Mouse (Mus musculus) neutrophil, adult 83 days (primary cell): ENCODE data around the gene Oosp2. TPM values are rescaled to one million over a fixed set of nuclear protein-coding genes. Genes with fewer than 3 reads are reported as not detected.

ENCODE experiments used
- total RNA-seq, 2 experiments: library from RNA; stranded (reverse); gene quantifications; one replicate each; pipeline ENCODE4 v1.2.4; 2023

Oosp2 gene
- not detected for total RNA-seq

DNA sequence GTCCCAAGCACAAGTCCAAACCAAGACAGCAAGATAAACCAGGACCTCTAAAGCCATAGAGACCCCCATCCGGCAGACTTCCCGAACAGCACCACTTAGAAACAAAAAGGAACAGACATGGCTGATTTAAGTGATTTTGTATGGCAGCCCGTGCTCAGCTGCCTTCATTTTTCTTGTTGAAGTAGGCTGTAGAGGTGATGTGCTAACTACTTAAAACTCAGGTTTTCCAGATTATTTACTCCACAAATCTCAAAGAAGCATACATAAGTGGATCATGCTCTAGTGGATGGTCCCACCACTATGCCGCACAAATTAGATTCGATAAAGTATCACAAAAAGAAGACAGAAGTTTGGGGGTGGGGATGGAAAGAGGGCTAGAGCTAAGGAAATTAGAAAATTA, at the start of gene Oosp2:
Gene Oosp2 (minus strand): TSS at position 101 of the 400 bp plus-strand sequence.

DNA sequence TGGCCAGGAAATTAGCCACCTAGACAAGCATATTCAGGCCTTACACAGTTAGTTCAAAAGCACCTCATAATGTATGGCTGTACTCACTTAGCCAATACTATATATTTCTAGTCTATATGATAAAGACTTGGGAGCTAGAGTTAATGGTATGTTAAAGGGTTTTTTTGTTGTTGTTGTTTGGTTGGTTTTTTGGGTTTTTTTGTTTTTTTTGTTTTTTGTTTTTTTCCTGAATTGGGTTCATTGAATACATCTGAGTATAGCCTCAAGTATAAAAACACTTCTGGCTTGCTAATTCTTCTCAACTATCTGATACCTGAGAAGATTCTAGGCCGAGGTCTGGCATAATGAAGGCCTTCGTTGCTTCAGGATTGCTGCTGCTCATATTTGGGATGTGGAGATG, 36.4 kb upstream of the Oosp2 start, which contains the start of gene Oosp3:
Gene Oosp3 (plus strand): TSS at position 301 of the 400 bp plus-strand sequence.

DNA sequence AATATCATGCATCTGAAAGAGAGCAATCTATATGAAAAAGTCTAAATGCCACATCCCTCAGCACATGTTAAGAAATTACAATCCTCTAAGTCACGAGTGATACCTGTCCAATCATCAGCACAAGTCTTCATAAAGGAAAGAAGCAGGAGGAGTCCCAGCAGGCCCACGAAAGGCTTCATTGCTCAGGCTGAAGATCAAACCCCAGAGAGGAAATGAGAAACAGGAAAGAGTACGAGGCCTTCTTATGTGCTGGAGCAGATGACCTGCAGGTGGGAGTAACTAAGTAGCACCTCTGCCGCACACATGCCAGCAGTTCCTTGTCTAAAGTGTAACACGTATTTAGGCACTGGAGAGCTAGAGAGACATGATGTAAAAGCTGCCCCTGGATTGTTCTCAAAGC, 30.5 kb upstream of the Oosp2 start, which contains the start of gene Oosp1:
Gene Oosp1 (minus strand): TSS at position 312 of the 400 bp plus-strand sequence.

DNA sequence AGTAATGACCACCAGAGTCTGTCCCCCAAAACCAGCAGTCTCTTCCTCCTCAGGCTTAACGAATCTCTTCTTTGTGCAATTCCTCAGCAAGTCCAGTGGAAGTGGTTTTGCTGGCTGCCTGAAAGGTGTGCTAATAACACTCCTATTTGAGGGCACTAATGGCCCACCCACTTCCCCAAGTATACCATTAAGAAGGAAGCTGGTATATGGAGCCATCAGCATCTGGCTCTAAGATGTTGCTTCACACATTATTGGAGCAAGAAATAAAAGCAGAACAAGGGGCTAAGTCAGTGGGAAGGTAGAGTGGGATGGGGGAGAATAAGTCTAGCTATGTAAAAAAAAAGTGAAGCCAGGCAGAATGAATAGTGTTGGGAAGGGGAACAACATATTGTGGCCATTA, 19.6 kb downstream of the Oosp2 start, which contains the start of gene Ms4a3:
Gene Ms4a3 (minus strand): TSS at position 120 of the 400 bp plus-strand sequence.

DNA sequence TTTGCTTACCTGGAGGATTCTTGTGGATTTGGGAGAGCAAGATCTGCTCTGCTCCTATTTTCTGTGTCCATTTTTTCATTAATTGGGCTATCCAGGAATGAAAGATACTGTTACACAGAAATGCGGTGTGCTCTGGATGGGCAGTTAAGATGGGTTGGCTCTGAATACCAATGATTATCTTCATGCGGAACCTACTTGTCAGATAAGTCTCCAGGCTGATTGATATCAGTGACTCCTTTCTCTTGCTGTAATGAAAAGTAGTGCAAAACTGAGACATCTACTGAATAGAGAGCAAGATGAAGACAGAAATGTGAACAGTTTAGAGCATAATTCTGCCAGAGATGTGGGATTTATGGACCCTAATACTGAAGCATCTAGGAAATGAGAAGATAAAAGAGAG, 36.8 kb downstream of the Oosp2 start, which contains the start of gene Ms4a2:
Gene Ms4a2 (minus strand): TSS at position 169 of the 400 bp plus-strand sequence.

DNA sequence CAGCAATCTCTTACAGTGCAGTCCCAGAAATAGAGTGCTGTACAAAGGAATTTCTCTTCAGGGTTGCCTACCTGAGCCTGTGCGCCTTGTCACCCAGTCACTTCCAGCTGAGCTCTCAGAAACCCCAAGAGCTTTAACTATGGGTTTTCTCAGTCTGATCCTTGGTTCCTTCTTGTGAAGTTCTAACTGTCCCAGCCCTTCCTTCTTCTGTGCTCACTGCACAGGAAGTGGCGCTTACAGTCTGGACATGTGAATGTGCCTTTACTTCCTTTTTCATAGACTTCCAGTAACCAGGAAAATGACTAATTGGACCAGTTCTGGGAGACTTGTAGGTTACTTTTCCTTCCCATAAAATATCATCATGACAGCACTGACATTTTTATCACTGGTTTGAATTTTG, 55.8 kb downstream of the Oosp2 start, which contains the start of gene Ms4a6d:
Gene Ms4a6d (minus strand): TSS at position 247 of the 400 bp plus-strand sequence.

Other genes starting within 250 kb of the Oosp2 start
- 10 to 100 TPM; 11.0 to 11.5 TPM for gene Ms4a4b, start 217.0 kb downstream of the Oosp2 start, total RNA-seq
- gene Ms4a6c, start 191.2 kb downstream of the Oosp2 start, total RNA-seq: 100 to 1,000 TPM; 214 to 241 TPM
- gene Gm8369, start 174.6 kb downstream of the Oosp2 start, total RNA-seq: 1 to 10 TPM; 3.6 to 3.7 TPM
- gene Ms4a6b, start 144.0 kb downstream of the Oosp2 start, total RNA-seq: 10 to 100 TPM; 28.8 to 34.3 TPM
- not detected for gene Ms4a4d, start 123.8 kb downstream of the Oosp2 start, total RNA-seq
- 10 to 100 TPM in 1 of 2 experiments, 1 to 10 TPM in 1; 9.6 to 10.9 TPM for gene Ms4a6d, start 55.7 kb downstream of the Oosp2 start, total RNA-seq
- gene Ms4a2, start 36.8 kb downstream of the Oosp2 start, total RNA-seq: 1 to 10 TPM; 6.4 to 9.2 TPM
- 100 to 1,000 TPM in 1 of 2 experiments, 10 to 100 TPM in 1; 96.9 to 111 TPM for gene Ms4a3, start 19.7 kb downstream of the Oosp2 start, total RNA-seq
- 1 to 10 TPM in 1 of 2 experiments, under 1 TPM in 1; 0.96 to 1.2 TPM for gene Oosp1, start 30.6 kb upstream of the Oosp2 start, total RNA-seq
- gene Oosp3, start 36.5 kb upstream of the Oosp2 start, total RNA-seq: not detected
- gene Gif, start 87.0 kb upstream of the Oosp2 start, total RNA-seq: not detected
- 10 to 100 TPM; 16.7 to 17.2 TPM for gene Mrpl16, start 109.8 kb upstream of the Oosp2 start, total RNA-seq
- 10 to 100 TPM; 17.4 to 18.8 TPM for gene Stx3, start 158.8 kb upstream of the Oosp2 start, total RNA-seq
- gene Olfr1417, start 178.7 kb upstream of the Oosp2 start, total RNA-seq: not detected
- not detected for gene Olfr1418, start 200.5 kb upstream of the Oosp2 start, total RNA-seq
- gene Olfr1419, start 214.5 kb upstream of the Oosp2 start, total RNA-seq: not detected
- gene Olfr1420, start 226.0 kb upstream of the Oosp2 start, total RNA-seq: not detected